Mouse (Mus musculus): ENCODE data around the gene Tmem238l. TPM values are rescaled to one million over a fixed set of nuclear protein-coding genes. Genes with fewer than 3 reads are reported as not detected.

The Tmem238l gene
- total RNA-seq, 2 experiments from 2014 or later, result not detected

Other genes with a start within 250 kb of the Tmem238l start
- gene Pirt, start 44.7 kb upstream of the Tmem238l start, total RNA-seq (2021), result under 1 TPM; 0.07 to 0.28 TPM
- gene Tmem220, start 68.5 kb downstream of the Tmem238l start, total RNA-seq (2021), result under 1 TPM; 0.70 to 0.91 TPM
- 10 to 100 TPM; 24.3 to 27.5 TPM for gene Adprm, start 96.0 kb downstream of the Tmem238l start, total RNA-seq (2021)
- 10 to 100 TPM; 10.8 TPM for gene Sco1, start 96.0 kb downstream of the Tmem238l start, total RNA-seq (2021)
- 1 to 10 TPM; 4.1 to 4.2 TPM for gene Myh3, start 121.7 kb downstream of the Tmem238l start, total RNA-seq (2021)
- under 1 TPM; 0.82 to 0.93 TPM for gene Myh2, start 214.4 kb downstream of the Tmem238l start, total RNA-seq (2021)
- under 1 TPM; 0.28 to 0.37 TPM for gene Myh1, start 243.4 kb downstream of the Tmem238l start, total RNA-seq (2021)